Mouse (Mus musculus): Measurements from ENCODE around the gene Repin1. TPM values are rescaled to one million over a fixed set of nuclear protein-coding genes. Genes with fewer than 3 reads are reported as not detected.

Repin1 gene
- 10 to 100 TPM; 31.0 to 31.8 TPM for total RNA-seq (2021)

DNA sequence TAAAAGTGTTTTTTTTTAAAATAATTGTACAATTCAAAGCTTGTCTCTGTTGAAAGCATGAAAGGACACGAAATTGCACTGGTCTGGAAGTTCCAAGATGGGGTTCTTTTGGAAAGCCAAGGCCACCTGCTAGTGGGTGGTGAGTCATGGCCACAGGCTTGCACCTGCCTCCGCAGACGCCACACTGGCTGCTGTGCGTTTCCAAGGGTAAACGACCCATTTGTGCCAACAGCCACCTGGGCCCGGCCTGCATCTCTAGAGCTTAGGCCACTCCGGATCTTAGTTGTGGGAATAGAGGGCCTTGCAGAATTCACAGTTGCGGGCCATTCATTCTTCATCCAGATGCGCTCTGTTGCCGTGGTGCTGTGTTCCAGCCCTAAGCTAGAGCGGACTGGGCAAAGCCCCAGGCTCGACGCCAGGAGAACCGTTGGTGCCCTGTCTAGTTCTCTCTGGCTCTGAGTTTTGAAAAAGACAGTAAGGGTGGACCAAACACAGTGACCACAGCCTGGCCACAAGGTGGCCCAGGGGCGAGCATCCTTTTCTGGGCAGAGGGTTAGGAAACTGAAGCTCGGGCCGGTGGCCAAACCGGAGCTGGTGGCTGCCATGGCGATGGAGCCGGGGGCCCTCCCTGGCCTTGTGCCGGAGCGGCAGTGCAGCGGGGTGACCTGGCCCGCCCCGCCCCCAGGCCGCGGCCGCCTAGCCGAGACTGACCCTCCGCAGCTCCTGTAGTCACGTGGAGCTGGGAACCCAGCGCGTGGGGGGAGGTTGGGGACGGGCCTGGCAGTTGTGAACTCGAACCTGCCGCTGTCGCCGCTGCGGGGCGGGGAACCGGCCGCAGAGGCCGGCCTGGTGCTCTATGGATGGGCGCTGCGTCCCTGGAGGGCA lies at the start of gene Repin1, which contains the start of gene Gm44965:
TSS of gene Repin1 (plus strand) at position 726 of the 885 bp plus-strand sequence.
TSS of gene Gm44965 (plus strand) at position 784 of the 885 bp plus-strand sequence.
- intact Hi-C loops (cut with DNase I): no loop called here
- DNase-seq (ENCODE audit: low spot score): peak; percentile 87

GRCm38 (mm10) chr6:48545251-48545650 lies 48.4 kb upstream of the Repin1 start:
- DNase-seq (ENCODE audit: low spot score): no peak
- intact Hi-C loops (cut with DNase I): no loop called here

- intact Hi-C loops (cut with DNase I): loop anchor here (2.0 kb wide), 1 partner anchor 97 kb away; no protein-coding TSS in a partner anchor
- no peak for DNase-seq (ENCODE audit: low spot score)
Measured at GRCm38 (mm10) chr6:48546271-48546670, 47.4 kb upstream of the Repin1 start.

DNA sequence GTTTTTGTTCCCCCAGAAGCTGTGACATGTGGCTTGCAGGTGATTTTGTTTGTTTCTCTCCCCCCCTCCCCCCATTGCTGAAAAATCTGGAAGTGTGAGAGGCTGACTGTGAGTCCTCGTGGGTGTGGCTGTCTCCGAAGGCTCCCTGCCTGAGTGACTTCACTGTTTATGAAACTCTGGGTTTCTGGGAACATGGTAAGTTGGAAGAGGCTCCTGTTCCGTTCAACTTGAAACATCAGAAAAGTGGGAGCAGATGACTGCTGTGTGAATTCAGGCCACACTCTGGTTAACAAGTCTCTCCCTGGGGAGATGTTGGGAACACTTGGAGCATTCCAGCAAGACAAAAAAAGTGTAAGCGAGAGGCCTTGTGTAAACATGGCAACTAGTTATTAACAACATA lies 46.8 kb upstream of the Repin1 start:
- intact Hi-C loops (cut with DNase I): loop anchor here (2.0 kb wide), 1 partner anchor 96 kb away; no protein-coding TSS in a partner anchor
- DNase-seq (ENCODE audit: low spot score): peak; percentile 52

- no peak for DNase-seq (ENCODE audit: low spot score)
- intact Hi-C loops (cut with DNase I): loop anchor here (2.0 kb wide), 1 partner anchor 30 kb away; no protein-coding TSS in a partner anchor
Measured at GRCm38 (mm10) chr6:48548314-48548713, 45.4 kb upstream of the Repin1 start.

DNA sequence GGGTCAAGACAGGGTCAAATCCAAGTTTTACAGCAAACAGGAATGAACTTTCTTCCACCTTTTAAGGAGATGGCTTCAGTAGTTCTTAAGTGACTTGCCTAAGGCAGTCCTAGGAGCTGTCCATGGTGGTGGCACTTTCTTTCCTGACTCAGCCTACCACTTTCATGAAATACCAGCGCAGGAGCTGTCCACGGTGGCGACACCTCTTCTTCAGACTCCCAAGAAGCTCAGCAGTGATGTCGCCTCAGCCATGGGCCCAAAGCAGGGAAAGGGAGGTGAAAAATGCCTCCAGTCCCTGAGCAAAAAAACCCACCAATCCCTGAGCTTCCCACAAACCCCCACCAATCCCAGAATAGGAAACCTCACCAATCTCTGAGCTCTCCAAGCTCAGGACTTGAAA lies 40.8 kb upstream of the Repin1 start:
- intact Hi-C loops (cut with DNase I): no loop called here
- DNase-seq (ENCODE audit: low spot score): no peak

- DNase-seq (ENCODE audit: low spot score): no peak
- intact Hi-C loops (cut with DNase I): no loop called here
Measured at GRCm38 (mm10) chr6:48553819-48554218, 39.9 kb upstream of the Repin1 start.

GRCm38 (mm10) chr6:48554280-48555103 lies 39.2 kb upstream of the Repin1 start, which contains the start of gene Lrrc61:
TSS of gene Lrrc61 (plus strand) at chr6:48554796.
- DNase-seq (ENCODE audit: low spot score): peak; percentile 95
- intact Hi-C loops (cut with DNase I): no loop called here

- intact Hi-C loops (cut with DNase I): no loop called here
- no peak for DNase-seq (ENCODE audit: low spot score)
Measured at GRCm38 (mm10) chr6:48555104-48555890, 38.4 kb upstream of the Repin1 start.

GRCm38 (mm10) chr6:48555956-48556355 lies 37.7 kb upstream of the Repin1 start:
- no peak for DNase-seq (ENCODE audit: low spot score)
- intact Hi-C loops (cut with DNase I): no loop called here

- no peak for DNase-seq (ENCODE audit: low spot score)
- intact Hi-C loops (cut with DNase I): no loop called here
Measured at GRCm38 (mm10) chr6:48565693-48566310, 27.9 kb upstream of the Repin1 start.

DNA sequence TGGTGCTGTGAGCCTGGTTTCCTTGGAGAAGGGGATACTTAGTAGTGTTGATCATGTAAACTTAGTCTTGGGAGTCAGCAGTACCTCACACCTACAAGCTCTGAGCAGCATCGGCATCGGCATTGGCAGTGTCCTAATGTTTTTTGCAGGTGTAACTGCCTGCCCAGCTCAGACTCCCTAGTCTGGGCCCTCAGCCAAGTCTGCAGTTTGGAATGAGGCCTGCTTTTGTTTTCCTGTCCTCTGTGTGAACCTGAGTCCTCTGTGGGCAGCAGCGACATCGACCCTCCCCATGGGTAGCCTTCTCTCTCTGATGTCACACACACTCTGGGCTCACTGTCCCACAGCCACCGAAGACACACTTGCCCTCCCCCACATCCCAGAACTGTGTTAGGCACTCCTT lies 27.4 kb upstream of the Repin1 start:
- DNase-seq (ENCODE audit: low spot score): peak; percentile 55
- intact Hi-C loops (cut with DNase I): no loop called here

- DNase-seq (ENCODE audit: low spot score): peak; percentile 40
- intact Hi-C loops (cut with DNase I): no loop called here
Measured at GRCm38 (mm10) chr6:48568036-48568984, 25.4 kb upstream of the Repin1 start.

GRCm38 (mm10) chr6:48569065-48569807 lies 24.4 kb upstream of the Repin1 start:
- DNase-seq (ENCODE audit: low spot score): no peak

GRCm38 (mm10) chr6:48572014-48572413 lies 21.7 kb upstream of the Repin1 start:
- DNase-seq (ENCODE audit: low spot score): no peak
- intact Hi-C loops (cut with DNase I): no loop called here

More at GRCm38 (mm10) chr6:48569065-48569807, 24.4 kb upstream of the Repin1 start:
- intact Hi-C loops (cut with DNase I): no loop called here

- intact Hi-C loops (cut with DNase I): no loop called here
- DNase-seq (ENCODE audit: low spot score): peak; percentile 61
Measured at GRCm38 (mm10) chr6:48572572-48573061, 21.1 kb upstream of the Repin1 start, which contains the start of gene Rarres2. TSS of gene Rarres2 (minus strand) at chr6:48572789.

- DNase-seq (ENCODE audit: low spot score): no peak
- intact Hi-C loops (cut with DNase I): no loop called here
Measured at GRCm38 (mm10) chr6:48573280-48573679, 20.4 kb upstream of the Repin1 start.
